Mouse (Mus musculus) right cerebral cortex, postnatal 4 days (tissue): ENCODE results near the gene Trp53bp2.

Experiments used
- DNase-seq: peaks from one replicate; pipeline ENCODE4 v3.0.0-alpha.2; 2022

The Trp53bp2 gene

DNA sequence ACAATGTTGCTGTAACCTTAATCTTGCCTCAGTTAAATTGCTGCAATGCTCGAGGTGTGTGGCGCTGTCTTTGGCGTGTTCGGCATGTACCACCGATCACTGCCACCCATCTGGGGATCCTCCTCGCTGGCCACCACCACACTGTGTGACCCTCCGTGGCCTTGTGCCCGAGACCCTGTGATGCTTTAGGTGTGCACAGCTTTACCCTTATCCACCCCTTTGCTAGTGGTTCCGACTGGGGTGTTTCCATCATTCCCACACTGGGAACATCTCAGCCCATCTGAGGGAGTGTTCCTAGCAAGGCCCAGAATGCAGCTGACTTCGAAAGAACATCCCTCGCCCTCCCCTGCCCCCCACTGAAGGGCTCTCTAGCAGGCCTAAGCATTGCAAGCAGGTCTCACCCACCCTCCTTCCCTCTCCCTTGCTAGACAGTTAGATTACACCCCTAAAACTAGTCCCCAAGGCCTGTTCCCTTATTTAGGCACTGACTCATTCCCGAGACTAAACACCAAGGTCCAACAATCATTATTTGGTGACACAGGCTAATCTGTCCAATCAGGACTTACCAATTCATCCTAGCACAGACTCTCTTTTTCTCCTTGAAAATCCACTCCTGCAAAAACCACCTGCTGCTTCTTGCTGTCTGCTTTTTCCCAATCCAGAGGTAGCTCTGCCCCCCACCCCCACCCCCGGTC, 94.4 kb downstream of the Trp53bp2 start:
- no peak for DNase-seq

- DNase-seq = peak; percentile 40
Measured at GRCm38 (mm10) chr1:182504223-182504622, 95.3 kb downstream of the Trp53bp2 start.

DNA sequence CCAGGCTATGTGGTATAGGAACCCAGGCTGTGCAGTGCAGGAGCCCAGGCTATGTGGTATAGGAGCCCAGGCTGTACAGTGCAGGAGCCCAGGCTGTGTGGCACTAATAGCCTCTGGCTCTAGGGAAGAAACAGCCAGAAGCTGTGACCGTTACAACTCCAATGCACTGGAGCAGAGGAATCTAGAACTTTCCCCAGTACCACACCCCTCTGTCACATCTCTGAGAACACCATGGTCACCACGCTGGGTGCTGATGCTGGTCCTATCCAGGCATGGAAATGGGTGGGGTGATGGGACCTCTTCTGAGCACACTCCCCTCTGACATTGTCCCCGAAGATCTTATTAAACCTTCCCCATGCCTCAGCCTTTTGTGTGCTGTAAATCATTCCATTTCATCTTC, 96.3 kb downstream of the Trp53bp2 start:
- no peak for DNase-seq

- DNase-seq = no peak
Measured at GRCm38 (mm10) chr1:182506229-182506986, 97.4 kb downstream of the Trp53bp2 start.

DNA sequence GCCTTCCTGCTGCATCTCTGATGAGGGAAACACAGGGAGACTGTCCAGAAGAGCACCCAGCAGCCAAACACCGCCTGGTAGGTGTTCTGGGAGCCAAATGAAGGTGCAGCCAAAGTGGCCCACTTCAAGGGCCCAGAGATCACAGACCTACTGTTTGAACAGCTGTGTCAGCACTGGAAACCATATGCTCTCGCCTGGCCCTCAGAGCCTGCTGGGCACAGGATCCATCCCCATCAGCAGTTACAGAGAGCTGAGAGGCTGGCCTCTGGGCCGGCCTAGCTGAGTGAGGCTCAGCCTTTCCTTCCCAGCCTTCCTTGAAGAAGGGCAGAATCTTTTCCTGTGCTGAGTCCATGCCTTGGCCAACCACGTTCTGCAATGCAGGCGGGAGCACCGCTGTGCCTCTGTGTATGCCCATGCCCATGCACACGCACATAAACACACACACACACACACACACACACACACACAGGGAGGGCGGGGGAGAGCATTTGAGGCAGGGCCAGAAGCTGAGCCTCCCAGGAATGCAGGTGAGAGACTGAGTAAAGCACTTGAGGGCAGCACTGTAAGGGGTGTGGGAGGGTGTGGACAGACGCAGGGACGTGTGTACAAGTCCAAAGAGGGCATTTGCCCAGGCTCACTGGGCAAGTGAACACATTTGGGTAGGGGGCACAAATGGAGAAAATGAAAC, 100.3 kb downstream of the Trp53bp2 start:
- DNase-seq = no peak

- no peak for DNase-seq
Measured at GRCm38 (mm10) chr1:182511073-182511472, 102.1 kb downstream of the Trp53bp2 start.

DNA sequence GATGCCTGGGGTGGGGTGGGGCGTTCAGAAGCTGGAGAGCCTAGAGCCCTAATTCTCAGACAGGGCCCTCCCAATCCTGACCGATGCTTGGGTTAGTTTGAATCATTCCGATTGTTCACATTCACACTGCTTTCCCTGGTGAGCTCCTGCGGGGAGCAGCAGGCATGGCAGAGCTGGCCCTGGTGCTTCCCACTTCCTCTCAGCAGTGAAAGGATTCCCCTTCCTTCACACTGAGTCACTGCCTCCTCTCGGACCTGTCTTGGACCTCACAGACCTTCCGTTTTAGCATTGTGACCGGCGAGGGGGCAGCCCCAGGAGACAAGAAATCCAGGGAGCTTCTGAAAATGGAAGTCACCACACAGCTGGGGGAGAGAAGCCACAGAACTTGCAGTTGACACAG, 102.8 kb downstream of the Trp53bp2 start:
- no peak for DNase-seq
